Mouse (Mus musculus) liver, embryonic 14.5 days (tissue): ENCODE measurements around the gene Zfp827.

Experiments used
- CTCF ChIP-seq: IDR thresholded peaks from 2 replicates; pipeline ENCODE4 v1.5.1; 2016; ENCODE audit warnings: antibody characterized with exemption, low read depth, control low read depth
- EP300 ChIP-seq: IDR thresholded peaks from 2 replicates; pipeline ENCODE4 v1.6.1; 2016; ENCODE audit warnings: antibody characterized with exemption, low read depth

DNA sequence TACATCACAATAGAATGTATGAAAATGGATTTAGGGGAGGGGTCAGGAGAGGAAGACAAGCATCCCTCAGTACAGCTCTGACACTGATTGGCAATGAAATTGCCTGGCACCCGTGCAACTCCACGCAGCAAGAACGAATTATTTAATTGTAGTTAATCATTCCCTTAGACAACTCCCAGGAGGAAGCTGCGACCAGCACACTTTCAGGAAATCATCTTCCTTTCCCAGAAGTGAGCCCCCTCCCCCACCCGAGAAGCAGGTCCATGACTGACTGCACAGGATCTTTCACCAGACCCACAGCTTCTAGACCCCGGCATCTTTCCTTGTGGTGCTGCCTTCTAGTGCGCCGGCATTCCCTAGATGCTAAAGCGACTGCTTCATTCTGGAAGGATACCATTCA, 183.4 kb downstream of the Zfp827 start:
- no peak for TF ChIP-seq CTCF
- TF ChIP-seq EP300, result no peak
